Mouse (Mus musculus) kidney, adult 2 months (tissue): Measurements from ENCODE around the gene A630023A22Rik.

Source experiments
- CTCF ChIP-seq: fragments of 200-500 bp; conservative IDR thresholded peaks from 2 replicates; pipeline ENCODE4 v1.5.1; 2011; ENCODE audit warnings: low read depth, mild to moderate bottlenecking, control low read depth, low read length, moderate library complexity, mixed read lengths; ENCODE audit not compliant: insufficient read depth, insufficient read length
- POLR2A ChIP-seq: fragments of 200-500 bp; IDR thresholded peaks from one replicate; pipeline ENCODE4 v1.6.1; 2011; ENCODE audit warnings: low read depth, low read length, control low read depth

DNA sequence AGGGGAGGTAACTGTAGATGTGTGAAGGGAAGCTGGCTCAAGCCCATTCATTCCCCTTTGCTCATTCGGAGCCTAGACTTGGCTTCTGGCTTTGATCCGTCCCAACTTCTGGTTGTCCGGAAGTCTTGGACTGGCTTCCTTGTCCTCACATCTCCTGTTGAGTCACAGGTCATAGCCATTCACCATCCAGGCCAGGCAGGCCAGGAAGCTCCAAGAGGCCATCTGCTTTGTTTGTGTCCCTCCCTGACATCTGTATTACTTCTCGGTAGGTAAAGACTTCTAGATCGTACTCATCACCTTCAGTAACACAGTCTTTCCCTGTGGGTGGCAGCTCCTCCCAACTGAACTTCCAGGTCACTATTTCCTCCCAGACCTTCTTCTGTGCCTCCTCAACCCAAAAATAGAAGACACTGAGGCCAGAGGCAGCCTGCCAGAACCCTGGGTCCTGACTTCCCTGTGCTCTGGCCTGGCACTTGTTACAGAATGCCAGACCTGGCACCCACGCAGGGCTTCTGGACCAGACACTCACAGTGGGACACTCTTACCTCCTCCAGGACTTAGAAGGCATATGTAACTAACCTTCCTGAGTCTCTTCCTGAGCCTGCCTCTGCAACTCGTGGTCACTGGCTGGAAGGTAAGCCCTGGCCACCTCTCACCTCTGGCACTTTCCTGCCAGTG is 16.6 kb upstream of the A630023A22Rik start:
- TF ChIP-seq CTCF (no peak), POLR2A (no peak)
